Mouse (Mus musculus) splenic B cell, adult 2 months (primary cell): Measurements from ENCODE around the gene Slc25a17.

Experiments used
- DNase-seq: peaks from one replicate; pipeline ENCODE4 v3.0.0-alpha.2; 2011; ENCODE audit warnings: low read depth, low spot score
- H3K27me3 ChIP-seq: 2 replicates; pipeline ENCODE4 v1.6.1; 2012; ENCODE audit warnings: mild to moderate bottlenecking, low read length, moderate library complexity, mixed read lengths; ENCODE audit not compliant: control insufficient read depth, poor library complexity, insufficient read depth, severe bottlenecking
- H3K36me3 ChIP-seq: 2 replicates; pipeline ENCODE4 v1.6.1; 2012; ENCODE audit warnings: mild to moderate bottlenecking, low read length, moderate library complexity, mixed read lengths; ENCODE audit not compliant: control insufficient read depth, poor library complexity, insufficient read depth, severe bottlenecking

Gene Slc25a17

GRCm38 (mm10) chr15:81360345-81361021, at the start of gene Slc25a17:
TSS of gene Slc25a17 (minus strand) at chr15:81360812.
- peak; percentile 96 for DNase-seq
- H3K27me3 ChIP-seq, result no peaks in the 10 kb centered on the region
- peaks cover 3% of the 10 kb centered on the region; the same call in 1 of the 2 replicates for H3K36me3 ChIP-seq

GRCm38 (mm10) chr15:81408199-81408598, 47.6 kb upstream of the Slc25a17 start, which contains the start of gene Dnajb7:
TSS of gene Dnajb7 (minus strand) at chr15:81408299.
- no peaks in the 10 kb centered on the region for H3K27me3 ChIP-seq
- no peak for DNase-seq

GRCm38 (mm10) chr15:81405008-81405407, 44.4 kb upstream of the Slc25a17 start:
- Histone ChIP-seq H3K36me3 (no peaks in the 10 kb centered on the region), H3K27me3 (no peaks in the 10 kb centered on the region)
- no peak for DNase-seq

More at GRCm38 (mm10) chr15:81408199-81408598, 47.6 kb upstream of the Slc25a17 start, which contains the start of gene Dnajb7:
- H3K36me3 ChIP-seq, result no peaks in the 10 kb centered on the region

- no peaks in the 10 kb centered on the region for H3K36me3 ChIP-seq
- H3K27me3 ChIP-seq, result no peaks in the 10 kb centered on the region
- peak; percentile 98 for DNase-seq
These were observed 39.2 kb upstream of the Slc25a17 start, which contains the start of the genes St13 and Xpnpep3 for GRCm38 (mm10) chr15:81399638-81400315. TSS of gene St13 (minus strand) at chr15:81400077. TSS of gene Xpnpep3 (plus strand) at chr15:81400138.

GRCm38 (mm10) chr15:81399297-81399637, 38.7 kb upstream of the Slc25a17 start:
- Histone ChIP-seq H3K36me3 (no peaks in the 10 kb centered on the region), H3K27me3 (no peaks in the 10 kb centered on the region)
- no peak for DNase-seq

- H3K36me3 ChIP-seq, result no peaks in the 10 kb centered on the region
- DNase-seq, result no peak
- H3K27me3 ChIP-seq, result no peaks in the 10 kb centered on the region
These were observed 37.6 kb upstream of the Slc25a17 start for GRCm38 (mm10) chr15:81398189-81398588.

GRCm38 (mm10) chr15:81394211-81394915, 33.8 kb upstream of the Slc25a17 start:
- no peak for DNase-seq
- peaks cover 5% of the 10 kb centered on the region for H3K36me3 ChIP-seq
- H3K27me3 ChIP-seq, result no peaks in the 10 kb centered on the region; the same call in 1 of the 2 replicates

- H3K27me3 ChIP-seq, result no peaks in the 10 kb centered on the region; the same call in 1 of the 2 replicates
- peak; percentile 52 for DNase-seq
These were observed 32.4 kb upstream of the Slc25a17 start for GRCm38 (mm10) chr15:81392997-81393396.

GRCm38 (mm10) chr15:81386327-81386726, 25.7 kb upstream of the Slc25a17 start:
- Histone ChIP-seq H3K36me3 (peaks cover 14% of the 10 kb centered on the region), H3K27me3 (no peaks in the 10 kb centered on the region)
- no peak for DNase-seq

More at GRCm38 (mm10) chr15:81392997-81393396, 32.4 kb upstream of the Slc25a17 start:
- H3K36me3 ChIP-seq, result peaks cover 7% of the 10 kb centered on the region

GRCm38 (mm10) chr15:81378845-81379244, 18.2 kb upstream of the Slc25a17 start:
- no peak for DNase-seq

GRCm38 (mm10) chr15:81374621-81375020, 14.0 kb upstream of the Slc25a17 start:
- Histone ChIP-seq H3K36me3 (peaks cover 15% of the 10 kb centered on the region), H3K27me3 (no peaks in the 10 kb centered on the region)
- no peak for DNase-seq

More at GRCm38 (mm10) chr15:81378845-81379244, 18.2 kb upstream of the Slc25a17 start:
- H3K36me3 ChIP-seq, result peaks cover 9% of the 10 kb centered on the region
- H3K27me3 ChIP-seq, result no peaks in the 10 kb centered on the region

GRCm38 (mm10) chr15:81370356-81370755, 9.7 kb upstream of the Slc25a17 start:
- no peaks in the 10 kb centered on the region for H3K27me3 ChIP-seq
- DNase-seq, result no peak
- H3K36me3 ChIP-seq, result peaks cover 23% of the 10 kb centered on the region

- H3K27me3 ChIP-seq, result no peaks in the 10 kb centered on the region
- DNase-seq, result no peak
- peaks cover 24% of the 10 kb centered on the region for H3K36me3 ChIP-seq
These were observed 8.0 kb upstream of the Slc25a17 start for GRCm38 (mm10) chr15:81368601-81369000.

- peaks cover 20% of the 10 kb centered on the region for H3K36me3 ChIP-seq
These were observed 5.6 kb upstream of the Slc25a17 start for GRCm38 (mm10) chr15:81366241-81366640.

GRCm38 (mm10) chr15:81365246-81365645, 4.6 kb upstream of the Slc25a17 start:
- no peak for DNase-seq
- H3K36me3 ChIP-seq, result peaks cover 15% of the 10 kb centered on the region
- no peaks in the 10 kb centered on the region for H3K27me3 ChIP-seq

More at GRCm38 (mm10) chr15:81366241-81366640, 5.6 kb upstream of the Slc25a17 start:
- no peaks in the 10 kb centered on the region for H3K27me3 ChIP-seq
- no peak for DNase-seq
